Mouse (Mus musculus): ENCODE results near the gene Eya4. TPM values are rescaled to one million over a fixed set of nuclear protein-coding genes. Genes with fewer than 3 reads are reported as not detected.
A peak's percentile ranks its signal among the peaks of the same experiment; 100 is the strongest.

Eya4 gene
- total RNA-seq (2014; rRNA removed) (0.28 and 0.40 TPM in 2 replicates), polyA plus RNA-seq (2012; rRNA removed) (0.04 and 0.11 TPM in 2 replicates)

DNA sequence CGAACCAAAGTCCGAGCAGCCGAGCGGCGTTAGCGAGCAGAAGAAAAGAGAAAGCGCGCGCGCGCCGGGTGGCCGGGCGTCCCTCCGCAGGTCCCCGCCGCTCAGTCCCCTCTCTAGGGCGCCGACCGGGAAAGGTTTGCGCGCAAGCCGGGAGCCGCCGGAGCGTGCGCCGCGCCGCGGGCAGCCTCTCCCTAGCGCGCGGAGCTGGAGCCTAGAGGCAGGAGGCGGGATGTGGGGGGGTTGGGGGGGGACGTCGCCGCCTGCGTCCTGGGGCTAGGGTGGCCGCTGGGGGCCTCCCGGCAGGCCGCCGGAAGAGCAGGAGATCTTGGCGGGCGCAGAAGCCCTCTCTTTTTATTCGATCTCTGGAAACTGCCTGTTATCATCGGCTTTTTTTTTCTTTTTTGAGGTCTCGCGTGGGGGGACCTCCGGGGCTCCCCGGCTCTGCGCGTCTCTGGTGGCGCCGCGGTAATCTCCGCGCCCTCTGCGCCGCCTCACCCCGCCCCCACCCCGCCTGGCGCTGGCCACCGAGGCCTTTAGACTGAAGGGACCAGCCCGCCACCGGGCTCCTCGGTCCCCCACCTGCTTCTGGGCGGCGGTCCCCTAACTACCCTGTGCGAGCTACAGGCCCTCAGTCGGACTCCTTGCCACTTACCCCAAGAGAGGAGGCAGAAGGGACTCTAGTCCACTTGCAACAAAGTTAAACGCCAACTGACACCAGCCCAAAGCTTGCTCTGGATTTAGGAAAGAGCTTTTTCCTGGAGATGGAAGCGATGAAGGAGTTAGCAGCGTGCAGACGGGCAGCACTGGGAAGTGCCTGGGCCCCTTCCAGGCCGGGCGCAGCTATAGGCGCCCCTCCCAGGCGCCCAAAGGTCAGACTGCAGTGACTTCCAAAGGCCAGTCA is at the start of gene Eya4:
TSS of gene Eya4 (minus strand) at position 776 of the 901 bp plus-strand sequence.
- H3K27me3 ChIP-seq (ENCODE audit: control insufficient read depth, insufficient read depth, low read length), result peaks cover 13% of the 10 kb centered on the region
- WGBS, result 4% methylated on average over 44 of the region's 79 CpGs
- no peak for TF ChIP-seq CTCF (IDR thresholded peaks at IDR 0.05; ENCODE audit: low read depth, low read length)
- TF ChIP-seq POLR2A (IDR thresholded peaks at IDR 0.05; ENCODE audit: extremely low read depth, insufficient read depth, low read length), result no peak
- H3K9ac ChIP-seq (ENCODE audit: low read depth, low read length), result no peak within 1 kb of the TSS; the same call in 1 of the 2 replicates
- peak within 1 kb of the TSS; percentile 56; the same call in 1 of the 2 replicates for H3K4me3 ChIP-seq (ENCODE audit: insufficient read depth, low read depth, low read length)
- no peaks in the 10 kb centered on the region for H3K79me2 ChIP-seq (ENCODE audit: control insufficient read depth, insufficient read depth, low read length)
- no peak for DNase-seq (ENCODE audit: extremely low read depth, low read depth, low spot score)
- no peak within 1 kb of the TSS for H3K27ac ChIP-seq (replicated peaks; ENCODE audit: insufficient read depth, low read depth, low read length)
- no peaks in the 10 kb centered on the region for H3K36me3 ChIP-seq (ENCODE audit: control insufficient read depth, insufficient read depth, low read length)
- H3K4me1 ChIP-seq (ENCODE audit: control insufficient read depth, insufficient read depth, low read length), result no peaks in the 10 kb centered on the region; the same call in 1 of the 2 replicates

DNA sequence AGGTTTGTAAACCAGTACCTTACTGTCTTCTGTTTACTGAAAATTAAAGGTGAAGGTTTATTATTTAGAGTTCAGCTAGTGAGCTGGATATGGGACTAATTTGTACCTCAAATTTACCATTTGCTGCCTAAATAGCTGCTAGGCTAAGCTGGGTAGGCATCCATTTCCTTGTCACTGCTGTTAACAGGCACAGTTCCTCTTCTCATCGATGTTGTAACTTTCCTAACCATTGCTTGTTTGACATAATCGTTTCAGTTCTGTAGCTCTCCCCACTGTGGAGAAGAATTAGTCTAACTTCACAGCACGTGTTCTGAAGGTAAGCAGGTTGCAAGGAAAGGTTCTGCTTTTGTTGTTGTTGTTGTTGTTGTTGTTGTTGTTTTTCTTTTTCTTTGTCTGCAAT is 44.8 kb upstream of the Eya4 start:
- no peak for TF ChIP-seq POLR2A (IDR thresholded peaks at IDR 0.05; ENCODE audit: extremely low read depth, insufficient read depth, low read length)
- no peak for TF ChIP-seq CTCF (IDR thresholded peaks at IDR 0.05; ENCODE audit: low read depth, low read length)
- Histone ChIP-seq H3K27me3 (ENCODE audit: control insufficient read depth, insufficient read depth, low read length) (no peaks in the 10 kb centered on the region), H3K36me3 (ENCODE audit: control insufficient read depth, insufficient read depth, low read length) (no peaks in the 10 kb centered on the region), H3K4me3 (ENCODE audit: insufficient read depth, low read depth, low read length) (no peak overlapping the region), H3K4me1 (ENCODE audit: control insufficient read depth, insufficient read depth, low read length) (no peaks in the 10 kb centered on the region), H3K27ac (replicated peaks; ENCODE audit: insufficient read depth, low read depth, low read length) (no peak overlapping the region), H3K79me2 (ENCODE audit: control insufficient read depth, insufficient read depth, low read length) (no peaks in the 10 kb centered on the region), H3K9ac (ENCODE audit: low read depth, low read length) (no peak overlapping the region)
- no peak for DNase-seq (ENCODE audit: extremely low read depth, low read depth, low spot score)
- 72% methylated on average over 3 of the region's 3 CpGs for WGBS

DNA sequence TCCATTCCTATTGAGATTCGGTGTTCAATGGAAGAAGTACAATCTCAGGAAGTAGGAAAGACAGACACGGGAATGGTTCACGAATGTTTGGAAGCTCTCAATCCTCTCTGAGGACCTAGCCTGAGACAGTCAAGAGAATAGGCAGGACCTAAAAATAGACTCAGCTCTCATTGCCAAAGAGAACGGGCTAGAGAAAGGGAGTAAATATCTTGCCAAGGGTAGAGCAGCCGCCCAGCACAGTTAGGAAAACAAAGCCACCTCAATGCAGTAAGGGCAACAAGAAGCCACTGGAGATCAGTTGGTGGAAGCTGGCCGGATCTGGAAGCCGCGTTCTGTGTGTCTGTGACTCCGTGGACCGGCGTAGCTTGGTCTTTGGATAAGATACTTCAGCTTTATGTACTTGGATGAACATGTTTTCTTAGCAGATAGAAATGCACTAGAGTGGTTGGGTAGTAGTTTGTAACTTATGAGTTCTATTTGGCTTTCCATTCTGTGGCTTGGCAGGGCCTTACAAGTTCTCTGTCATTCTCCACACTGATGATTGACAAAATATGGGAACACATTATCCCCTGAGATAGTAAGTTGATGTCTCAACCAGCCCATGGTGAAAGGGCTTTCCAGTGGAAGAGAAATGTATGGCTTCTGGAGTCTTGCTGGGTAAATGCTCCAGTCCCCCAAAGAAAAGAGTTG is 44.1 kb upstream of the Eya4 start:
- Histone ChIP-seq H3K36me3 (ENCODE audit: control insufficient read depth, insufficient read depth, low read length) (no peaks in the 10 kb centered on the region), H3K79me2 (ENCODE audit: control insufficient read depth, insufficient read depth, low read length) (no peaks in the 10 kb centered on the region), H3K4me1 (ENCODE audit: control insufficient read depth, insufficient read depth, low read length) (no peaks in the 10 kb centered on the region; the same call in 1 of the 2 replicates), H3K4me3 (ENCODE audit: insufficient read depth, low read depth, low read length) (no peak overlapping the region), H3K27ac (replicated peaks; ENCODE audit: insufficient read depth, low read depth, low read length) (no peak overlapping the region), H3K27me3 (ENCODE audit: control insufficient read depth, insufficient read depth, low read length) (no peaks in the 10 kb centered on the region), H3K9ac (ENCODE audit: low read depth, low read length) (no peak overlapping the region)
- WGBS, result 82% methylated on average over 11 of the region's 11 CpGs
- TF ChIP-seq CTCF (IDR thresholded peaks at IDR 0.05; ENCODE audit: low read depth, low read length), result no peak
- TF ChIP-seq POLR2A (IDR thresholded peaks at IDR 0.05; ENCODE audit: extremely low read depth, insufficient read depth, low read length), result no peak
- DNase-seq (ENCODE audit: extremely low read depth, low read depth, low spot score), result no peak

DNA sequence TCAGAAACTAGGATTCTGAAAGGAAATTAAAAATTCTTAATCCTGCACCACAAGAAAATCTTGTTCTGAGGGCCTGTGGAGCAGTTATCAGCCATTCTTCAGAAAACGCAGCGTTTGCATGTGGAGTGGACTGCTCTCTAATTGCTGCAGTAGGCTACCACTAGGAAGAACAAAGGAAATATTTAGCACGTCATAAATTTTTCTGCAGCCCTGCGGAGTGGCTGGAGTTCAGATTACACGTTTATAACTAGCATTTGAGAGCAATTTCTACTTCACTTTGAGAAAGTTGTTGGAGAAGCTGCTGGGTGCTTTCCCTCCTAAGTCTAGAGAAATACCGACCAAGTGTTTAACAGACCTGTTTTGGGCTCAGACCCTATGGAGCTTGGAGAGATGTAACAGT is 43.6 kb upstream of the Eya4 start:
- no peaks in the 10 kb centered on the region for H3K27me3 ChIP-seq (ENCODE audit: control insufficient read depth, insufficient read depth, low read length)
- WGBS, result 84% methylated on average over 6 of the region's 6 CpGs
- no peak for DNase-seq (ENCODE audit: extremely low read depth, low read depth, low spot score)
- no peak overlapping the region for H3K9ac ChIP-seq (ENCODE audit: low read depth, low read length)
- no peak overlapping the region for H3K4me3 ChIP-seq (ENCODE audit: insufficient read depth, low read depth, low read length)
- H3K36me3 ChIP-seq (ENCODE audit: control insufficient read depth, insufficient read depth, low read length), result no peaks in the 10 kb centered on the region
- TF ChIP-seq CTCF (IDR thresholded peaks at IDR 0.05; ENCODE audit: low read depth, low read length), result no peak
- no peak for TF ChIP-seq POLR2A (IDR thresholded peaks at IDR 0.05; ENCODE audit: extremely low read depth, insufficient read depth, low read length)
- no peak overlapping the region for H3K27ac ChIP-seq (replicated peaks; ENCODE audit: insufficient read depth, low read depth, low read length)
- no peaks in the 10 kb centered on the region for H3K79me2 ChIP-seq (ENCODE audit: control insufficient read depth, insufficient read depth, low read length)
- no peaks in the 10 kb centered on the region; the same call in 1 of the 2 replicates for H3K4me1 ChIP-seq (ENCODE audit: control insufficient read depth, insufficient read depth, low read length)

DNA sequence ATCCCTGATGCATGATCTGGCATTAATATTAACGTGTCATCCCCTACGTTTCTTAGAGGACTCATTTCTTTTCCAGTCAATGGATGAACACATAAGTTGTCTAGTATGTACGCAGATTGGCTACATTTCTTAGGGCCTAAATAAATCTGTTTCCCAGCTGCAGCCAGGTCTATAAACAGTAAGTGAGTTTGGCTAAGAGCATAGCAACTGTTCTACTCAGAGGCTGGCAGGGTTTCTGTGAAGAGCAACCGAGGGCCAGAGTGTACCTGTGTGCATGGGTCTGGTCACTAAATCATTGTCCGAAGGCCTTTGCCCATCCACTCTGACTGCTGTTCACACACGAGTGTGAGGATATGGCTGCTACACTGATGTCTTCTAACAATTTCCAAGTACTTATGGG is 13.3 kb upstream of the Eya4 start:
- 87% methylated on average over 6 of the region's 6 CpGs for WGBS
- no peak overlapping the region for H3K27ac ChIP-seq (replicated peaks; ENCODE audit: insufficient read depth, low read depth, low read length)
- no peak overlapping the region for H3K4me3 ChIP-seq (ENCODE audit: insufficient read depth, low read depth, low read length)
- TF ChIP-seq CTCF (IDR thresholded peaks at IDR 0.05; ENCODE audit: low read depth, low read length), result no peak
- no peaks in the 10 kb centered on the region for H3K27me3 ChIP-seq (ENCODE audit: control insufficient read depth, insufficient read depth, low read length)
- H3K4me1 ChIP-seq (ENCODE audit: control insufficient read depth, insufficient read depth, low read length), result no peaks in the 10 kb centered on the region
- H3K9ac ChIP-seq (ENCODE audit: low read depth, low read length), result no peak overlapping the region
- no peaks in the 10 kb centered on the region for H3K36me3 ChIP-seq (ENCODE audit: control insufficient read depth, insufficient read depth, low read length)
- no peaks in the 10 kb centered on the region for H3K79me2 ChIP-seq (ENCODE audit: control insufficient read depth, insufficient read depth, low read length)
- DNase-seq (ENCODE audit: extremely low read depth, low read depth, low spot score), result no peak

Measured in liver, adult 2 months (tissue).